13 mouse cellular contexts compared by ENCODE assay signal in genomic region chr3:88585769-88586168, GRCm38 (mm10). TPM values are rescaled to one million over a fixed set of nuclear protein-coding genes. Genes with fewer than 3 reads are reported as not detected.
"Had no signal": no experiment of that assay in that cellular context is flagged by ENCODE, and none has a peak within 500 bp of the region (broad histone marks: within the 10 kb centered on the region; RNA-seq: fewer than 3 reads in every experiment).

No protein-coding gene starts in this region.

- H3K9me3 ChIP-seq: intestine, embryonic 15.5 days; limb, embryonic 15.5 days; liver, embryonic 12.5 days; midbrain, embryonic 13.5 days had no signal

- H3K27me3 ChIP-seq: intestine, embryonic 15.5 days; limb, embryonic 15.5 days; liver, embryonic 12.5 days; midbrain, embryonic 13.5 days had no signal

- H3K4me2 ChIP-seq: intestine, embryonic 15.5 days; limb, embryonic 15.5 days; liver, embryonic 12.5 days; midbrain, embryonic 13.5 days had no signal

- DNase-seq: kidney, adult 9 months; kidney, postnatal 36 days; right cerebral cortex, postnatal 25 days; thymus, postnatal 36 days had no signal

- H3K4me3 ChIP-seq: intestine, embryonic 15.5 days; limb, embryonic 15.5 days; liver, embryonic 12.5 days; midbrain, embryonic 13.5 days had no signal

- H3K27ac ChIP-seq: intestine, embryonic 15.5 days; kidney, postnatal 0 days; limb, embryonic 15.5 days; liver, embryonic 12.5 days; midbrain, embryonic 13.5 days had no signal

- H3K9ac ChIP-seq: intestine, embryonic 15.5 days; limb, embryonic 15.5 days; liver, embryonic 12.5 days; midbrain, embryonic 13.5 days had no signal

- ATAC-seq: intestine, embryonic 15.5 days; liver, embryonic 12.5 days; midbrain, embryonic 13.5 days had no signal

RNA-seq across cellular contexts. Expression of gene Rab25, which starts 37.7 kb away (rescaled TPM):
- total RNA-seq: layer of hippocampus, postnatal 25 days; left cerebral cortex, adult 8-10 months; left cerebral cortex, postnatal 25 days had no signal
- polyA plus RNA-seq: midbrain, embryonic 13.5 days; neural tube, embryonic 14.5 days had no signal
